Mouse (Mus musculus) cerebellum, adult 2 months (tissue): ENCODE results near the gene Dbndd2.

Source experiments
- CTCF ChIP-seq: fragments of 200-500 bp; IDR thresholded peaks from 2 replicates; pipeline ENCODE4 v1.5.1; 2011; ENCODE audit warnings: low read depth, mild to moderate bottlenecking, control low read depth, low read length, moderate library complexity, borderline replicate concordance; ENCODE audit not compliant: insufficient read depth
- POLR2A ChIP-seq: fragments of 200-500 bp; IDR thresholded peaks from 2 replicates; pipeline ENCODE4 v1.6.1; 2011; ENCODE audit warnings: low read length, control low read depth, borderline replicate concordance; ENCODE audit not compliant: insufficient read depth

GRCm38 (mm10) chr2:164441731-164442130 lies 44.2 kb upstream of the Dbndd2 start:
- TF ChIP-seq POLR2A, result no peak
- TF ChIP-seq CTCF, result no peak
